Mouse (Mus musculus): ENCODE measurements around the gene Gm47995.

The Gm47995 gene

GRCm38 (mm10) chr1:151232346-151232745 is 34.1 kb downstream of the Gm47995 start:
- no peak for DNase-seq (ENCODE audit: low spot score in 2 of 2)

- no peak for DNase-seq (ENCODE audit: low spot score in 2 of 2)
Measured at GRCm38 (mm10) chr1:151233756-151234155, 35.5 kb downstream of the Gm47995 start.

GRCm38 (mm10) chr1:151235574-151235973 is 37.3 kb downstream of the Gm47995 start:
- no peak for DNase-seq (ENCODE audit: low spot score in 2 of 2)

- peak; percentile 12 to 30 for DNase-seq (ENCODE audit: low spot score in 2 of 2)
Measured at GRCm38 (mm10) chr1:151236141-151236930, 38.1 kb downstream of the Gm47995 start.

GRCm38 (mm10) chr1:151237780-151238179 is 39.5 kb downstream of the Gm47995 start:
- DNase-seq (ENCODE audit: low spot score in 2 of 2), result no peak

GRCm38 (mm10) chr1:151243332-151243731 is 45.1 kb downstream of the Gm47995 start:
- no peak for DNase-seq (ENCODE audit: low spot score in 2 of 2)

GRCm38 (mm10) chr1:151244013-151244412 is 45.8 kb downstream of the Gm47995 start:
- DNase-seq (ENCODE audit: low spot score in 2 of 2), result no peak

- no peak for DNase-seq (ENCODE audit: low spot score in 2 of 2)
Measured at GRCm38 (mm10) chr1:151244761-151245160, 46.5 kb downstream of the Gm47995 start.

- DNase-seq (ENCODE audit: low spot score in 2 of 2), result no peak
Measured at GRCm38 (mm10) chr1:151245165-151245564, 46.9 kb downstream of the Gm47995 start.

- DNase-seq (ENCODE audit: low spot score in 2 of 2), result no peak
Measured at GRCm38 (mm10) chr1:151245846-151246245, 47.6 kb downstream of the Gm47995 start.

All from right cerebral cortex, adult 2 months (tissue).